Mouse (Mus musculus): ENCODE measurements around the gene Gm17428.
"Not testable (repeated sequence)": the region's sequence is repeated elsewhere in the genome, so short reads cannot be mapped to it uniquely, and the experiment has no call there.

Gm17428 gene

GRCm38 (mm10) chr14:54988882-54989281 is 12.1 kb downstream of the Gm17428 start:
- no peak for DNase-seq (ENCODE audit: low spot score)

DNA sequence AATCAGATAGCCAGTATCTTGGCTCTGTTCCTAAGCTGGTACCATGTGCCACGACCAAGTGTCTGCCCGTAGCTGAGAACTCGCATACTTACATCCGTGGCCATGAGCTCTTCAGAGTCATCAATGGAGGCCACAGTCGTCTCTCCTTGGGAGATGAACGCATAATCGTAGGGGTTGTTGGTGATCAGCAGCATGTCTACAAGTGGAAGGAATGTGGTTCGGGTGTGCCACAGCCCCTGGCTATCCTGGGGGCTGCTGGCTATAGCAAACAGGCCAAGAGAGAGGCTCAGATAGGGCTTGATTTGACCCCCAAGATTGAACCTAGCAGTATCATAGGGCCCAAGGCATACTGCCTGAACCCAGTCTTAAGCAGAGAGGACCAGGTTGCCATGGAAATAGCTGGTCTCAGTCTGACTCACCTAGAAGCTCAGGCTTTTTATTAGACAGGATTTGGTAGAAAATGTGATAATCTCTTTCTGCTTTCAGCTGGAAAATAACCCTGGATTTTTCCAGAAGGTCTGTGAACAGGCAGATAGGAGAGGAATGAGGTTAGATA is 13.2 kb downstream of the Gm17428 start:
- DNase-seq (ENCODE audit: low spot score): no peak

DNA sequence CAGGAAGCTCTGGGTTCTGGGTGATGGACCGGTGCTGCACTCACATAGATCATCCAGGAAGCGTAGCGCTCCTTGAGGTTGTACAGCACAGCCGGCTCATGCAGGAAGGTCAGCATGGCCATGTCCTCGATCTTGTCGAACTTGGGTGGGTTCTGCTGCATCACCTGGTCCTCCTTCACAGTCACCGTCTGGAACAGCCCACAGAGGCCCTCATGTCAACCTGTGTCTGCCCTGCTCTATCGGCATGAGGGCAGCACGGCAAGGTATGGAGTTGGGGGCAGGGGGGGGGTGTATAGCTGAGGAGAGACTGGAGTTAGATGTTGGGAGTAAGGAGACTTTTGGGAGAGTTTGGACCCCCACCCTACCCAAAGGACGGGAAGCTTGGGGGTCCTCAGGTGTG is 15.5 kb downstream of the Gm17428 start:
- no peak for DNase-seq (ENCODE audit: low spot score)

DNA sequence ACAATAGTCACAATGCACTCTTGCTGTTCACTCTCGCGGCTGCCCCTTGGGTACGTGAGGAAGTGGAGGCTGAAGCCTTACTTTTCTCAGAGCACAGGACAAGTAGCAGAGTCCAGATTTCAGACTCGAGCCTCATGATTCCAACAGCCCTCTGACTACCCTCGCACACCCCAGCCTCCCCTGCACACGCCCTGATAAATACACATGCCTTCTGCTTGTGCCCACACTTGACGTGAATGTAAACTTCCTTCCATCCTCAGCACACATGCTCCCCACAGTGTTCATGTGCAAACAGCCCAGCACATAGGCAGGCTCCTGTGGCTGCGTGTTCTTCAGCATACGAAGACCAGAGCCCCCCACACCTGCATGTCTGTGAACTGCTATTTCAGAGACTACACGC is 16.9 kb downstream of the Gm17428 start:
- no peak for DNase-seq (ENCODE audit: low spot score)

GRCm38 (mm10) chr14:54994136-54994868 is 17.6 kb downstream of the Gm17428 start, which contains the start of gene Myh7:
Gene Myh7 (minus strand): TSS chr14:54994626.
- no peak for DNase-seq (ENCODE audit: low spot score)

- DNase-seq (ENCODE audit: low spot score): no peak
These were observed 18.1 kb downstream of the Gm17428 start for GRCm38 (mm10) chr14:54994869-54995186.

DNA sequence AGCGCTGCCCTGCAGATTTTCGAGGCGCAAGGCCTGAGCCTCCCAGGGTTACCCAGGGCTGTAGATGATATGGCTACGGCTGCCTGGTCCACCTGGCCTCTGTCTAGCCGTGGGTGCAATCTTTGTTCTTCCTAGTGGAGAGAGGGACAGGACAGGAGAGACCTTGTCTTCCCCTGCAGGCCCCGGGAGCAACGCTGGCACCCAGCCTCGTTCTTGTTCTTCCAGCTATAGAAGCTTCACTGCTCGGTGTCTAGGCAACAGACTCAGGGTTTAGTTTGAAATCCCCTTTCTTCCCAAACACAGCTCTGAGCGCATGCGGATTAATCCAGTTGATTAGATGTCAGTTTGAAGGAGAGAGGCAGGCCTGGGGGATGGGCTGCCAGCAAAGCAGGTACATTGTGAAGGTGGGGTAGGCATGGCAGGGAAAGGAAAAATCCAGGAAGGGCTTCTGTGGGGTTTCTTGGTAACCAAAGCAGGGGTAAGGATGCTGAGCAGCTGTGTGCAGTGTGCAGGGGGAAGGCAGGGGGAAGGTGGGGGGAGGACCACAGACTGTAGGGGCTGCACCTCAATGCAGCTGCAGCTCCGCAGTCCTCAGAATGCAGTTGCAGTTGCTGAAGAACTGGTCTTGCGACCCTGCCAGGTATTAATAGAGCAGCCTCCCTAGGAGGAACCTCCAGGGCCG is 18.9 kb downstream of the Gm17428 start:
- DNase-seq (ENCODE audit: low spot score): no peak

GRCm38 (mm10) chr14:54996793-54997192 is 20.1 kb downstream of the Gm17428 start:
- DNase-seq (ENCODE audit: low spot score): no peak

DNA sequence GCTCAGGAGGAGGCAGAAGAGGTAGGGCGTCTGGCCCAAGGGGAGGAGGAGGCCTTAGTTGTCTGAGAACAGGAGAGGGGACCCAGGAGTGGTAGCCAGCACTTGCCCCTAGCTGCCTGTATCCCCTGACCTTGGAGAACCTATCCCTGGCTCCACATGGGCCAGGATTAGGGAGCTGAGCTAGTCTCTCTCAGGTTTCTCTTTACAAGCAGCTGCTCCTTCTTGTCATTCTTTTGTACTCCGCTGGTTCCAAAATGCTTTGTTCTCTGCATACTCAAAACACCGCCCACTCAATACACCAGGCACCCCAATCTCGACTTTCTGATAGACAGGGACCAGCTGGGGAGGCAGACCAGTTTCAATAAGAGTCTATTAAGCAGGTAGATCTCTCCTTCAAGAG is 20.6 kb downstream of the Gm17428 start:
- no peak for DNase-seq (ENCODE audit: low spot score)

- DNase-seq (ENCODE audit: low spot score): no peak
These were observed 21.9 kb downstream of the Gm17428 start for GRCm38 (mm10) chr14:54998680-54999079.

DNA sequence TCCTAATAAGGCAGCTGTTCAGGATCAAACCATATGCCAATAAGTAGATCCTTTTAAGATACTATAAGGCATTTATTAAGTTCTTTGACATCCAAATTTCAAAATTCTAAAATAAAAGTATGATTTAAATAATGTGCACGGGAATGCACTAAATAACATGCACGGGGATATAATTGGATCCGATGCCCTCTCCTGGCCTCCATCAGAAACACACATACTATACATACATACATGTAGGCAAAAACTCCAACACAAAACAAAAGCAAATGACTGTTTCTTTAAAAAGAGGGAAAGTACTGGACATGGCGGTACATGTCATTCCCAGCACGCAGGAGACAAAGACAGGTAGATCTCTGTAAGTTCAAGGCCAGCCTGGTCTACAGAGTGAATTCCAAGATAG is 23.1 kb downstream of the Gm17428 start:
- DNase-seq (ENCODE audit: low spot score): not testable (repeated sequence)

DNA sequence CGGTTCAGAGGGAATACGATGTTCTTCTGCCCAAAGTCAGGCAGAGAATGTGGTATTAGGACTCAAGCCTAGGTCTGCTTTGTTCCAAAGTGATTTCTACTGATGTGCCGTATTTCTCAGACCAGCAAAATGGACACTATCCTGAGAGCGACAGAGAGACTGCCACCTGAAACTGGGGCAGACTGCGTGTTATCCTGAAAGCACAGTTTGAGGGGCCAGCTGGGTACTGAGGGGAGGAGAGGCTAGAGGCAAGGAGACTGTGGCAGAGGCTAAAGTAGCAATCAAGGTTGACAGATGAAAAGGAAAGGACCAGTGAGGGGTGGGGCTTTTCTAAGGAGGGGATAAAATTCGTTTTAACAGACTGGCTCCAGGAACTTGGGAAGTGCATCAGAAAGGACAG is 24.1 kb downstream of the Gm17428 start:
- DNase-seq (ENCODE audit: low spot score): no peak

DNA sequence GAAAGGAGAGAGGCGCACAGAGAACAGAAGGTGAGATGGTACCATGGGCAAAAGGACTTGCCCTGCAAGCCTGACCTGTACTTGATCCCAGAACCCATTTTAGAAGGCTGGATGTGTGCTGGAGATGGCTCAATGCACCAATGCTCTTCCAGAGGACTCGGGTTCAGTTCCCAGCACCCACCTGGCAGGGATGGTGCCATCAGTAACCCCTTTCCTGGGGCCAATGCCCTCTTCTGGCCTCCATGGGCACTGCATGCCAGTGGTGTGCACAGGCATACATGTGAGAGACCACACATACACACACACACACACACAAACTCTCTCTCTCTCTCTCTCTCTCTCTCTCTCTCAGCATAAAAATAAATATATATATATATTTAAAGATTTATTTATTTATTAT is 24.7 kb downstream of the Gm17428 start:
- DNase-seq (ENCODE audit: low spot score): no peak

- DNase-seq (ENCODE audit: low spot score): no peak
These were observed 25.4 kb downstream of the Gm17428 start for GRCm38 (mm10) chr14:55001938-55002686.

GRCm38 (mm10) chr14:55002687-55003120 is 26.0 kb downstream of the Gm17428 start:
- no peak for DNase-seq (ENCODE audit: low spot score)

GRCm38 (mm10) chr14:55003878-55004855 is 27.4 kb downstream of the Gm17428 start:
- DNase-seq (ENCODE audit: low spot score): no peak

- no peak for DNase-seq (ENCODE audit: low spot score)
These were observed 28.8 kb downstream of the Gm17428 start for GRCm38 (mm10) chr14:55005506-55005905.

GRCm38 (mm10) chr14:55005967-55006366 is 29.2 kb downstream of the Gm17428 start:
- no peak for DNase-seq (ENCODE audit: low spot score)

DNA sequence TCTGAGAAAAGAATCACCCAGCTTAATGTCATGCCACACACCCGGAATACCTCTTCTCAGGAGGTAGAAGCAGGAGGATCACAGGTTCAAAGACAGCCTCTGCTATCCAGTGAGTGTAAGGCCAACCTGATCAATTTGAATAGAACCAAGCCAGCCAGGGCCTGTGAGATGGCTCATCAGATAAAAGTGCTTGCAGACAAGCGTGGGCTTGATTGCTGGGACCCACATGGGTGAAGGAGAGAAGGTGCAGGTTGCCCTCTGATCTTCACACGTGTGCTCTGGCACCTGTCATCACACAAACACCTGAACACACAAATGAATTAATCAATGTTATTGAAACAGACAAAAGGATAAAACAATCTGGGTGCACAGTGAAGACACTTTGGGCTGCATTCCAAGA is 29.8 kb downstream of the Gm17428 start:
- DNase-seq (ENCODE audit: low spot score): no peak

DNA sequence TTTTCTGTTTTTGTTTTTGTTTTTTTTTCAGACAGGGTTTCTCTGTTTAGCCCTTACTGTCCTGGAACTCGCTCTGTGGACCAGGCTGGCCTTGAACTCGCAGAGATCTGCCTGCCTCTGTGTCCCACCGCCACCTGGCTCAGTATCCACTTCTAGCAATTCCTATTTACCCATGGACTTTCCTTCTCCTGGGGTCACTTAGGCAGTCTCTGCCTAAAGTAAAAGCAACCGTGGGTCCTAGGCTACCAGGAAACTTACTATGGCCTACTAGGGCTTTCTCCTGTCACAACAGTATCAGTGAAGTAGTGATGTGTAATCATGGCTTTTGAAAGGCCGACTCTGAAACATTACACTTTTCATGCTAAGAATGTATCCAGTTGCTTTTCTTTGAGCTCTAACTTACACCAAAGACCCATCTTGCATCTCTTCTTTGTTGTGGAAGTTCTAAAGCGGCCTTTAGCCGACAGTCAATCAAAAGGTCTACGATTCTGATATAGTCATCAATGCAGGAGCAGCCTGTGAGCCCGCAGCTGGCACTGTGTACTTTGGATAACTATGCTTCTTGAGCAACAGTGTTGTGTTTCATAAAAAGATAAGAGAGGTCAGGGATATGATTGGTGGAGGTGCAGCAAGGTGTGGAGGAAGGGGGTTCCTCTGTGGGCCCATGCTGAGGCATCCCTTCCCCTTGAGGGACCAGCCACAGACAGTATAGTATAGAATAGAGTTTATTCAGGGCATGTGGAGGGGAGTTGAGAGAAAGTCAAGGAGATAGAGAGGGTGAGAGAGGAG is 30.6 kb downstream of the Gm17428 start:
- DNase-seq (ENCODE audit: low spot score): no peak

DNA sequence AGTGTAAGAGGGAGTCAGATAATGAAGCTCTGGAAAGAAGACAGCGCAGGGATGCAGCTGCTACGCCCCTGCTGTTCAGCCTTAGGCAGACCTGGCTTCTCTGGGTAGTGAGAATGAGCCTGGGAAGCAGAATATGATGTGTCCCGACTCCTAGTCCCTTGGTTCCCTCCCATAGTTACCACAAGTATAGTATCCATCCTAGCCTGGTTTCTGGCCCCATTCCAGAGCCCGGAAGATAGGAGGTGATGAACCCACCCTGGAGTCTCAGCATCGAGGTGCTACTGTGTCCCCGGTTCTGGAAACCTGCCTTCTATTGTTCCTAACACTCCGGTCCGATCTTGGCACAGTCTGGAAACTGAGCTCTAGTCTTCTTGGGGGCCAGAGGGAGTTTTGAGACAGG is 31.7 kb downstream of the Gm17428 start:
- DNase-seq (ENCODE audit: low spot score): no peak

All from ovary, postnatal 14 days (tissue).